Mouse (Mus musculus): ENCODE data around the gene Suz12. TPM values are rescaled to one million over a fixed set of nuclear protein-coding genes. Genes with fewer than 3 reads are reported as not detected.
A peak's percentile ranks its signal among the peaks of the same experiment; 100 is the strongest.

Gene Suz12
- total and polyA plus RNA-seq, 3 experiments = 33.2 to 191 (median 43.9) TPM

DNA sequence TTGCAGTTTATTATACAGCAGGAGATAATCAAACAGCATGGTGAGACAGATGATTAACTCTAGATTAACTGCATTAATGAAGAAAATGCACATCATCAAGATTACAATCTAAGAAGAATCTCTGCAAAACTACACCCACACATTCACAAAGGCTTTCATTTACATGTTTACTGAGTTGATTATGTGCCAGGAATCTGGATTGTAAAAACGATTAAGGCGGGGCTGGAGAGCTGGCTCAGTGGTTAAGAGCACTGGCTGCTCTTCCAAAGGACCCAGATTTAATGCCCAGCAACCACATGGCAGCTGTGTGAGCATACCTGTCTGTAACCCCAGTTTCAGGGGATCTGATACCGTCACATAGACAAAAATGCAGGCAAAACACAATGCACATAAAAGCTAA lies 76.9 kb downstream of the Suz12 start:
- no peak for DNase-seq (ENCODE audit: low read depth, low spot score)
- peaks cover 13 to 22% of the 10 kb centered on the region in 2 experiments for H3K4me1 ChIP-seq (ENCODE audit: control insufficient read depth in 1 of 2, insufficient read depth in 2 of 2, low read length in 2 of 2)

GRCm38 (mm10) chr11:80071039-80071438 lies 78.1 kb downstream of the Suz12 start:
- H3K36me3 ChIP-seq (ENCODE audit: control insufficient read depth in 1 of 2, insufficient read depth in 2 of 2, low read length in 2 of 2) = peaks cover 14 to 45% of the 10 kb centered on the region in 2 experiments
- H3K79me2 ChIP-seq (ENCODE audit: control insufficient read depth, insufficient read depth, low read length, poor library complexity) = peaks cover 56% of the 10 kb centered on the region
- no peaks in the 10 kb centered on the region for H3K9me3 ChIP-seq (replicated peaks; ENCODE audit: insufficient read depth, low read length)
- H3K9ac ChIP-seq (ENCODE audit: control insufficient read depth, low read depth, low read length, poor library complexity, severe bottlenecking) = no peak overlapping the region
- TF ChIP-seq MXI1 (IDR thresholded peaks at IDR 0.05; ENCODE audit: low read depth, low read length) = peak; percentile 52; the same call in 1 of the 2 replicates
- no peak for TF ChIP-seq NRF1 (IDR thresholded peaks at IDR 0.05; ENCODE audit: insufficient read depth, low read depth, low read length, poor library complexity, severe bottlenecking)
- peaks cover 16 to 25% of the 10 kb centered on the region in 2 experiments for H3K4me1 ChIP-seq (ENCODE audit: control insufficient read depth in 1 of 2, insufficient read depth in 2 of 2, low read length in 2 of 2)
- no peak for DNase-seq (ENCODE audit: low read depth, low spot score)
- no peaks in the 10 kb centered on the region for H3K27me3 ChIP-seq (ENCODE audit: control insufficient read depth in 1 of 2, insufficient read depth in 2 of 2, low read length in 2 of 2)
- H3K4me3 ChIP-seq (ENCODE audit: control insufficient read depth in 1 of 2, insufficient read depth in 1 of 2, low read depth in 2 of 2, low read length in 2 of 2) = no peak overlapping the region
- H3K27ac ChIP-seq (ENCODE audit: control insufficient read depth, low read depth, low read length) = no peak overlapping the region

More for the DNA sequence above, 76.9 kb downstream of the Suz12 start:
- no peaks in the 10 kb centered on the region for H3K9me3 ChIP-seq (replicated peaks; ENCODE audit: insufficient read depth, low read length)
- H3K9ac ChIP-seq (ENCODE audit: control insufficient read depth, low read depth, low read length, poor library complexity, severe bottlenecking) = no peak overlapping the region
- peaks cover 52% of the 10 kb centered on the region for H3K79me2 ChIP-seq (ENCODE audit: control insufficient read depth, insufficient read depth, low read length, poor library complexity)
- H3K27me3 ChIP-seq (ENCODE audit: control insufficient read depth in 1 of 2, insufficient read depth in 2 of 2, low read length in 2 of 2) = no peaks in the 10 kb centered on the region
- H3K4me3 ChIP-seq (ENCODE audit: control insufficient read depth in 1 of 2, insufficient read depth in 1 of 2, low read depth in 2 of 2, low read length in 2 of 2) = no peak overlapping the region
- TF ChIP-seq RCOR1 (IDR thresholded peaks at IDR 0.05; ENCODE audit: low read depth, low read length) = peak; percentile 19; the same call in 1 of the 2 replicates
- TF ChIP-seq ETS1 (IDR thresholded peaks at IDR 0.05; ENCODE audit: low read depth, low read length) = 0 out of 2 replicates have a peak, but pooled peaks have one; percentile 6
- no peak for TF ChIP-seq MAX (IDR thresholded peaks at IDR 0.05; ENCODE audit: low read length)
- H3K36me3 ChIP-seq (ENCODE audit: control insufficient read depth in 1 of 2, insufficient read depth in 2 of 2, low read length in 2 of 2) = peaks cover 22 to 40% of the 10 kb centered on the region in 2 experiments
- no peak overlapping the region for H3K27ac ChIP-seq (ENCODE audit: control insufficient read depth, low read depth, low read length)

DNA sequence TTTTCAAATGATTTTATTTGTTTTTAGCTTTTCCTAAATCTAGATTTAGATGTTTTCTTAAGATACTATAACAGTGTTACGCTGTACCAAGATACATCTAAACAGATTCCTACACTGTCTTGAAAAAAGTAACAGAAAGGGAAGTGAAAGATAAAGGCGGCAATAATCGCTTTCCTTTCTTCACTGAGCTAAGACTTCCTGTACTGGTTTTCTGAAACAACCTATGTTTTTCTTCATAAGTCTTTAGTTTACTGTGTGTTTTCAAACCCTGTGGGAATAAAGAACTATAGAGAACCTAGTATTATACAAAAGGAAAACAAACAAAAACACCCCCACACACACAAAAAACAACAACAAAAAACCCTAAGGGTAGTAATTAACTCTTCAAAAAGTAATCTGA lies 79.5 kb downstream of the Suz12 start:
- Histone ChIP-seq H3K27me3 (ENCODE audit: control insufficient read depth in 1 of 2, insufficient read depth in 2 of 2, low read length in 2 of 2) (no peaks in the 10 kb centered on the region), H3K4me3 (ENCODE audit: control insufficient read depth in 1 of 2, insufficient read depth in 1 of 2, low read depth in 2 of 2, low read length in 2 of 2) (peak overlapping the region in 1 of 2 experiments; percentile 35; a peak in 2 of 4 replicates)
- peak; percentile 78 for DNase-seq (ENCODE audit: low read depth, low spot score)

More for the DNA sequence above, 79.5 kb downstream of the Suz12 start:
- H3K36me3 ChIP-seq (ENCODE audit: control insufficient read depth in 1 of 2, insufficient read depth in 2 of 2, low read length in 2 of 2) = peaks cover 8 to 55% of the 10 kb centered on the region in 2 experiments
- H3K9me3 ChIP-seq (replicated peaks; ENCODE audit: insufficient read depth, low read length) = no peaks in the 10 kb centered on the region
- peaks cover 63% of the 10 kb centered on the region for H3K79me2 ChIP-seq (ENCODE audit: control insufficient read depth, insufficient read depth, low read length, poor library complexity)
- H3K4me1 ChIP-seq (ENCODE audit: control insufficient read depth in 1 of 2, insufficient read depth in 2 of 2, low read length in 2 of 2) = peaks cover 29 to 33% of the 10 kb centered on the region in 2 experiments
- peak; percentile 77 for TF ChIP-seq ZNF384 (IDR thresholded peaks at IDR 0.05; ENCODE audit: low read depth, low read length)
- peak; percentile 40; the same call in 1 of the 2 replicates for TF ChIP-seq ETS1 (IDR thresholded peaks at IDR 0.05; ENCODE audit: low read depth, low read length)
- no peak for TF ChIP-seq RAD21 (IDR thresholded peaks at IDR 0.05; ENCODE audit: low read depth, low read length)
- no peak for TF ChIP-seq CTCF (IDR thresholded peaks at IDR 0.05 in 2 of 3, conservative IDR thresholded peaks at IDR 0.05 in 1 of 3; ENCODE audit: control insufficient read depth in 1 of 3, insufficient read depth in 1 of 3, low read depth in 2 of 3, low read length in 3 of 3, poor library complexity in 1 of 3, severe bottlenecking in 1 of 3)
- TF ChIP-seq GATA1 (IDR thresholded peaks at IDR 0.05; ENCODE audit: low read depth, low read length) = peak; percentile 81
- peak; percentile 16; the same call in 1 of the 2 replicates for TF ChIP-seq MYC (IDR thresholded peaks at IDR 0.05; ENCODE audit: low read depth, low read length)
- TF ChIP-seq RCOR1 (IDR thresholded peaks at IDR 0.05; ENCODE audit: low read depth, low read length) = peak; percentile 79; the same call in 1 of the 2 replicates
- TF ChIP-seq CHD2 (IDR thresholded peaks at IDR 0.05; ENCODE audit: low read length) = no peak
- TF ChIP-seq BHLHE40 (IDR thresholded peaks at IDR 0.05; ENCODE audit: borderline replicate concordance, low read depth, low read length) = 0 out of 2 replicates have a peak, but pooled peaks have one; percentile 13
- TF ChIP-seq MXI1 (IDR thresholded peaks at IDR 0.05; ENCODE audit: low read depth, low read length) = 0 out of 2 replicates have a peak, but pooled peaks have one; percentile 31
- TF ChIP-seq EP300 (IDR thresholded peaks at IDR 0.05; ENCODE audit: low read depth in 1 of 2, low read length in 2 of 2) = peak; percentile 75 to 85
- TF ChIP-seq ZKSCAN1 (IDR thresholded peaks at IDR 0.05; ENCODE audit: low read depth, low read length) = no peak
- peak; percentile 41; the same call in 1 of the 2 replicates for TF ChIP-seq ELF1 (IDR thresholded peaks at IDR 0.05; ENCODE audit: low read depth, low read length)
- peak overlapping the region; percentile 79 for H3K27ac ChIP-seq (ENCODE audit: control insufficient read depth, low read depth, low read length)
- H3K9ac ChIP-seq (ENCODE audit: control insufficient read depth, low read depth, low read length, poor library complexity, severe bottlenecking) = peak overlapping the region; percentile 38
